In the genomic region with DNA sequence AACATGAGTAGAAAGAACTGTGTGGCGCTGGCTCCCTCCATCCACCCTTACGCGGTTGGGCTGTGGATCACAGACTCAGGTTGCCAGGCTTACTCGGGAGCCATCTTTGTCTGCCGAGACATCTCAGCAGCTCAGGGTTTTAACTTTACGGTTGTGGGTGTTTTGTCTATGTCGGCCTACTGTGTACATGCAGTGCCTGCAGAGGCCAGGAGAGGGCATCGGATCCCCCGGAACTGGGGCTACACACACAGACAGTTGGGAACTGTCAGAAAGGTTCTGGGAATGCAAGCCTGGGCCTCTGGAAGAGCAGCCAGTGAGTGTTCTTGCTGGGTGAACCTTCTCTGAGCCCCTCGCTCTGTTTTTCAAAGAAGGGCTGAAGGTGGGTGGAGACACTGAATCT, we compare ENCODE assay signal across 11 mouse cellular contexts. TPM values are rescaled to one million over a fixed set of nuclear protein-coding genes. Genes with fewer than 3 reads are reported as not detected.
DNase-seq lines count a peak whose midpoint lies in the region; ATAC-seq and TF ChIP-seq lines count a peak whose summit lies in the region.
"Had no signal": no experiment of that assay in that cellular context is flagged by ENCODE, and none has a peak within 500 bp of the region (broad histone marks: within the 10 kb centered on the region; RNA-seq: fewer than 3 reads in every experiment).

No protein-coding gene starts in this region.

- no peaks in the 10 kb centered on the region for H3K4me1 ChIP-seq in forebrain, postnatal 0 days (ENCODE audit: insufficient read depth)
- H3K4me1 ChIP-seq in forebrain, embryonic 16.5 days (replicated peaks; ENCODE audit: control insufficient read depth, insufficient read depth, low read length): no peaks in the 10 kb centered on the region
- no peaks in the 10 kb centered on the region for H3K4me1 ChIP-seq in embryonic facial prominence, embryonic 10.5 days
- H3K4me1 ChIP-seq in forebrain, embryonic 12.5 days: no peaks in the 10 kb centered on the region
- H3K4me1 ChIP-seq: neural tube, embryonic 13.5 days had no signal

- peak; percentile 35 for TF ChIP-seq CTCF in forebrain, postnatal 0 days (IDR thresholded peaks at IDR 0.05; ENCODE audit: low read depth)

- peaks cover 15% of the 10 kb centered on the region for H3K36me3 ChIP-seq in forebrain, postnatal 0 days (ENCODE audit: insufficient read depth)
- H3K36me3 ChIP-seq in forebrain, embryonic 16.5 days (ENCODE audit: control insufficient read depth, insufficient read depth): 0 out of 2 replicates have a peak, but pooled peaks cover 8% of the 10 kb centered on the region
- peaks cover 73% of the 10 kb centered on the region for H3K36me3 ChIP-seq in embryonic facial prominence, embryonic 10.5 days (replicated peaks)
- peaks cover 43% of the 10 kb centered on the region for H3K36me3 ChIP-seq in forebrain, embryonic 12.5 days (replicated peaks)

- H3K9ac ChIP-seq in forebrain, postnatal 0 days: no peak overlapping the region
- no peak overlapping the region for H3K9ac ChIP-seq in forebrain, embryonic 16.5 days (replicated peaks; ENCODE audit: low read depth, low read length)
- H3K9ac ChIP-seq in forebrain, embryonic 12.5 days: no peak overlapping the region
- H3K9ac ChIP-seq: neural tube, embryonic 13.5 days had no signal

- peak overlapping the region; percentile 15; the same call in 1 of the 2 replicates for H3K27ac ChIP-seq in forebrain, postnatal 0 days (ENCODE audit: low read depth, low read length)
- no peak overlapping the region for H3K27ac ChIP-seq in forebrain, embryonic 16.5 days (ENCODE audit: low read length)
- no peak overlapping the region for H3K27ac ChIP-seq in embryonic facial prominence, embryonic 10.5 days (replicated peaks)
- no peak overlapping the region for H3K27ac ChIP-seq in forebrain, embryonic 12.5 days
- H3K27ac ChIP-seq: neural tube, embryonic 13.5 days had no signal

- H3K4me3 ChIP-seq in forebrain, postnatal 0 days (ENCODE audit: low read depth, low read length): no peak overlapping the region
- no peak overlapping the region for H3K4me3 ChIP-seq in forebrain, embryonic 16.5 days (replicated peaks; ENCODE audit: low read length)
- H3K4me3 ChIP-seq in embryonic facial prominence, embryonic 10.5 days: no peak overlapping the region
- no peak overlapping the region for H3K4me3 ChIP-seq in forebrain, embryonic 12.5 days (replicated peaks)
- H3K4me3 ChIP-seq: neural tube, embryonic 13.5 days had no signal

- no peak for DNase-seq in forebrain, postnatal 0 days
- peak; percentile 40 for DNase-seq in right cerebral cortex, postnatal 4 days
- no peak for DNase-seq in right cerebral cortex, postnatal 14 days
- peak; percentile 30 for DNase-seq in embryonic facial prominence, embryonic 10.5 days (ENCODE audit: low spot score)
- peak; percentile 60 for DNase-seq in thymus, postnatal 14 days
- no peak for DNase-seq in cerebellum, adult 8-10 months

- no peaks in the 10 kb centered on the region for H3K27me3 ChIP-seq in forebrain, postnatal 0 days (ENCODE audit: insufficient read depth, low read length)
- H3K27me3 ChIP-seq in forebrain, embryonic 16.5 days (replicated peaks; ENCODE audit: control insufficient read depth, insufficient read depth, low read length): no peaks in the 10 kb centered on the region
- no peaks in the 10 kb centered on the region for H3K27me3 ChIP-seq in embryonic facial prominence, embryonic 10.5 days (replicated peaks; ENCODE audit: low read depth, poor library complexity, severe bottlenecking)
- no peaks in the 10 kb centered on the region for H3K27me3 ChIP-seq in forebrain, embryonic 12.5 days
- H3K27me3 ChIP-seq: neural tube, embryonic 13.5 days had no signal

- no peaks in the 10 kb centered on the region for H3K9me3 ChIP-seq in forebrain, postnatal 0 days (ENCODE audit: low read length)
- no peaks in the 10 kb centered on the region for H3K9me3 ChIP-seq in forebrain, embryonic 16.5 days (ENCODE audit: control insufficient read depth, low read length)
- no peaks in the 10 kb centered on the region for H3K9me3 ChIP-seq in embryonic facial prominence, embryonic 10.5 days
- H3K9me3 ChIP-seq in forebrain, embryonic 12.5 days: no peaks in the 10 kb centered on the region
- H3K9me3 ChIP-seq: neural tube, embryonic 13.5 days had no signal

- ATAC-seq in forebrain, postnatal 0 days: 0 out of 2 replicates have a peak, but pooled peaks have one; percentile 5
- no peak for ATAC-seq in forebrain, embryonic 16.5 days
- ATAC-seq in forebrain, embryonic 12.5 days (ENCODE audit: low FRiP score): no peak

- no peak overlapping the region for H3K4me2 ChIP-seq in forebrain, postnatal 0 days (ENCODE audit: low read depth)
- H3K4me2 ChIP-seq in forebrain, embryonic 16.5 days (ENCODE audit: low read length): no peak overlapping the region
- H3K4me2 ChIP-seq in forebrain, embryonic 12.5 days: no peak overlapping the region
- H3K4me2 ChIP-seq: neural tube, embryonic 13.5 days had no signal

- WGBS in forebrain, postnatal 0 days: 21% methylated on average over 10 of the region's 10 CpGs
- 25% methylated on average over 10 of the region's 10 CpGs for WGBS in forebrain, embryonic 16.5 days
- 30% methylated on average over 10 of the region's 10 CpGs for WGBS in embryonic facial prominence, embryonic 10.5 days
- 20% methylated on average over 10 of the region's 10 CpGs for WGBS in forebrain, embryonic 12.5 days

RNA-seq across cellular contexts. Expression of gene Prkag1, which starts 9.9 kb away (rescaled TPM):
- total RNA-seq in forebrain, postnatal 0 days (2014; rRNA removed): 46.5 and 48.3 TPM in 2 replicates
- polyA plus RNA-seq in forebrain, postnatal 0 days (2015; fragmentation: Nextera tagmentation; extraction: Ambion mirVana): 55.0 and 58.4 TPM in 2 replicates
- polyA plus RNA-seq in forebrain, embryonic 16.5 days (2015; fragmentation: Nextera tagmentation; extraction: Ambion mirVana): 79.5 and 89.2 TPM in 2 replicates
- 83.5 and 85.3 TPM in 2 replicates for polyA plus RNA-seq in embryonic facial prominence, embryonic 10.5 days (2016; fragmentation: Nextera tagmentation; extraction: Ambion mirVana)
- polyA plus RNA-seq in forebrain, embryonic 12.5 days (2016; fragmentation: Nextera tagmentation; extraction: Ambion mirVana): 85.2 and 89.4 TPM in 2 replicates

RNA-seq across cellular contexts. Expression of gene Ddn, which starts 12.1 kb away (rescaled TPM):
- total RNA-seq in forebrain, postnatal 0 days (2014; rRNA removed): 36.3 and 49.6 TPM in 2 replicates
- polyA plus RNA-seq in forebrain, postnatal 0 days (2015; fragmentation: Nextera tagmentation; extraction: Ambion mirVana): 2.2 TPM in 2 replicates
- polyA plus RNA-seq in forebrain, embryonic 16.5 days (2015; fragmentation: Nextera tagmentation; extraction: Ambion mirVana): 0.46 and 0.58 TPM in 2 replicates
- polyA plus RNA-seq in embryonic facial prominence, embryonic 10.5 days (2016; fragmentation: Nextera tagmentation; extraction: Ambion mirVana): not detected in 2 replicates
- 0.22 TPM in 1 of 2 replicates, not detected in the other for polyA plus RNA-seq in forebrain, embryonic 12.5 days (2016; fragmentation: Nextera tagmentation; extraction: Ambion mirVana)
- polyA plus RNA-seq: intestine, embryonic 14.5 days had no signal

RNA-seq across cellular contexts. Expression of gene Wnt1, which starts 31.7 kb away (rescaled TPM):
- total RNA-seq in forebrain, postnatal 0 days (2014; rRNA removed): not detected in 2 replicates
- polyA plus RNA-seq in forebrain, postnatal 0 days (2015; fragmentation: Nextera tagmentation; extraction: Ambion mirVana): 0.33 and 0.35 TPM in 2 replicates
- 0.10 and 0.42 TPM in 2 replicates for polyA plus RNA-seq in forebrain, embryonic 16.5 days (2015; fragmentation: Nextera tagmentation; extraction: Ambion mirVana)
- polyA plus RNA-seq in embryonic facial prominence, embryonic 10.5 days (2016; fragmentation: Nextera tagmentation; extraction: Ambion mirVana): 1.0 and 1.5 TPM in 2 replicates
- polyA plus RNA-seq in forebrain, embryonic 12.5 days (2016; fragmentation: Nextera tagmentation; extraction: Ambion mirVana): 0.18 and 0.61 TPM in 2 replicates
- polyA plus RNA-seq: intestine, embryonic 14.5 days; limb, embryonic 14.5 days had no signal

RNA-seq across cellular contexts. Expression of gene Wnt10b, which starts 43.5 kb away (rescaled TPM):
- 0.31 and 1.1 TPM in 2 replicates for total RNA-seq in forebrain, postnatal 0 days (2014; rRNA removed)
- not detected in 2 replicates for polyA plus RNA-seq in forebrain, postnatal 0 days (2015; fragmentation: Nextera tagmentation; extraction: Ambion mirVana)
- polyA plus RNA-seq in forebrain, embryonic 16.5 days (2015; fragmentation: Nextera tagmentation; extraction: Ambion mirVana): not detected in 2 replicates
- 0.34 and 0.40 TPM in 2 replicates for polyA plus RNA-seq in embryonic facial prominence, embryonic 10.5 days (2016; fragmentation: Nextera tagmentation; extraction: Ambion mirVana)
- polyA plus RNA-seq in forebrain, embryonic 12.5 days (2016; fragmentation: Nextera tagmentation; extraction: Ambion mirVana): 0.18 and 0.24 TPM in 2 replicates
- polyA plus RNA-seq: neural tube, embryonic 13.5 days had no signal

RNA-seq across cellular contexts. Expression of gene Kmt2d, which starts 49.6 kb away (rescaled TPM):
- total RNA-seq in forebrain, postnatal 0 days (2014; rRNA removed): 22.7 and 25.8 TPM in 2 replicates
- 2.9 and 6.2 TPM in 2 replicates for polyA plus RNA-seq in forebrain, postnatal 0 days (2015; fragmentation: Nextera tagmentation; extraction: Ambion mirVana)
- polyA plus RNA-seq in forebrain, embryonic 16.5 days (2015; fragmentation: Nextera tagmentation; extraction: Ambion mirVana): 11.0 and 12.8 TPM in 2 replicates
- polyA plus RNA-seq in embryonic facial prominence, embryonic 10.5 days (2016; fragmentation: Nextera tagmentation; extraction: Ambion mirVana): 12.1 and 12.7 TPM in 2 replicates
- polyA plus RNA-seq in forebrain, embryonic 12.5 days (2016; fragmentation: Nextera tagmentation; extraction: Ambion mirVana): 12.5 and 12.7 TPM in 2 replicates

Comparison
In these comparisons a context has a peak if more than half of its experiments do, and no peak if none do; other contexts are left out.
1. DNase-seq: peak in right cerebral cortex, postnatal 4 days (single experiment), embryonic facial prominence, embryonic 10.5 days (single experiment) and thymus, postnatal 14 days (single experiment); none in forebrain, postnatal 0 days (single experiment), right cerebral cortex, postnatal 14 days (single experiment) and cerebellum, adult 8-10 months (single experiment).